In genomic region chr19:6869355-6869754, GRCm38 (mm10) we compare ENCODE assay signal across 7 mouse cellular contexts. TPM values are rescaled to one million over a fixed set of nuclear protein-coding genes. Genes with fewer than 3 reads are reported as not detected.
A peak's percentile ranks its signal among the peaks of the same experiment; 100 is the strongest.
DNase-seq lines count a peak whose midpoint lies in the region; ATAC-seq lines count a peak whose summit lies in the region.

No protein-coding gene starts in this region.

- peak overlapping the region; percentile 60 for H3K9ac ChIP-seq in heart, embryonic 14.5 days (ENCODE audit: low read length)
- H3K9ac ChIP-seq in limb, embryonic 12.5 days (replicated peaks), result 0 out of 2 replicates have a peak overlapping the region, but pooled peaks have one; percentile 23

- peak overlapping the region; percentile 20; a peak in 3 of 4 replicates for H3K4me3 ChIP-seq in heart, embryonic 14.5 days (ENCODE audit: control insufficient read depth in 1 of 2, insufficient read depth in 1 of 2, low read depth in 1 of 2, low read length in 2 of 2)
- no peak overlapping the region; the same call in 1 of the 2 replicates for H3K4me3 ChIP-seq in limb, embryonic 12.5 days (replicated peaks)

- peak overlapping the region; percentile 62 for H3K4me2 ChIP-seq in heart, embryonic 14.5 days (ENCODE audit: low read length)
- H3K4me2 ChIP-seq in limb, embryonic 12.5 days, result peak overlapping the region; percentile 43

- 2% methylated on average over 5 of the region's 5 CpGs for WGBS in heart, embryonic 14.5 days
- WGBS in limb, embryonic 12.5 days, result 3% methylated on average over 5 of the region's 5 CpGs

- peak overlapping the region; percentile 29 to 45; a peak in 1 of 4 replicates for H3K27ac ChIP-seq in heart, embryonic 14.5 days (replicated peaks in 1 of 2; ENCODE audit: control insufficient read depth in 1 of 2, insufficient read depth in 1 of 2, low read depth in 2 of 2, low read length in 2 of 2)
- H3K27ac ChIP-seq in limb, embryonic 12.5 days, result no peak overlapping the region

- no peaks in the 10 kb centered on the region for H3K27me3 ChIP-seq in heart, embryonic 14.5 days (ENCODE audit: control insufficient read depth, insufficient read depth, low read length)
- H3K27me3 ChIP-seq in limb, embryonic 12.5 days, result no peaks in the 10 kb centered on the region

- no peaks in the 10 kb centered on the region for H3K9me3 ChIP-seq in heart, embryonic 14.5 days (ENCODE audit: control insufficient read depth, low read length)
- no peaks in the 10 kb centered on the region for H3K9me3 ChIP-seq in limb, embryonic 12.5 days

- no peak for ATAC-seq in heart, embryonic 14.5 days (ENCODE audit: insufficient number of reproducible peaks, insufficient read depth, low FRiP score, low read depth)
- no peak for ATAC-seq in limb, embryonic 12.5 days (ENCODE audit: insufficient number of reproducible peaks, insufficient read depth, low FRiP score, low TSS enrichment, low read depth)
- peak; percentile 98 for ATAC-seq in monocyte, adult 5-6 weeks (replicated peaks; ENCODE audit: insufficient number of reproducible peaks, low FRiP score, low TSS enrichment, poor library complexity, severe bottlenecking)

- DNase-seq in MEL-GATA-1-ER (ENCODE audit: extremely low read depth, low read depth), result peak; percentile 73
- peak; percentile 68 to 78 for DNase-seq in adrenal gland, postnatal 36 days
- peak; percentile 64 for DNase-seq in thymus, postnatal 4 days
- DNase-seq in layer of hippocampus, adult 9-10 months (ENCODE audit: low spot score), result no peak

- H3K4me1 ChIP-seq in heart, embryonic 14.5 days (ENCODE audit: control insufficient read depth in 2 of 2, insufficient read depth in 2 of 2, low read length in 2 of 2), result no peaks in the 10 kb centered on the region
- H3K4me1 ChIP-seq in limb, embryonic 12.5 days (replicated peaks), result peaks cover 8% of the 10 kb centered on the region; the same call in 1 of the 2 replicates

- no peaks in the 10 kb centered on the region for H3K36me3 ChIP-seq in heart, embryonic 14.5 days (ENCODE audit: control insufficient read depth, insufficient read depth, low read length)
- H3K36me3 ChIP-seq in limb, embryonic 12.5 days, result no peaks in the 10 kb centered on the region

RNA-seq across cellular contexts. Expression of gene Ccdc88b, which starts 11.3 kb away (rescaled TPM):
- total RNA-seq in adrenal gland, postnatal 36 days (2021), result 1 to 10 TPM; 1.7 to 1.8 TPM
- polyA plus RNA-seq in heart, embryonic 14.5 days (2014; fragmentation: Nextera tagmentation; extraction: Ambion mirVana), result 0.22 and 0.65 TPM in 2 replicates
- 0.33 and 0.51 TPM in 2 replicates for polyA plus RNA-seq in limb, embryonic 12.5 days (2016; fragmentation: Nextera tagmentation; extraction: Ambion mirVana)
- total RNA-seq in monocyte, adult 5-6 weeks (2017), result 92.9 to 171 TPM (median 102 TPM) in 3 replicates

RNA-seq across cellular contexts. Expression of gene Rps6ka4, which starts 28.9 kb away (rescaled TPM):
- 10 to 100 TPM; 30.0 to 30.7 TPM for total RNA-seq in adrenal gland, postnatal 36 days (2021)
- 11.1 and 13.9 TPM in 2 replicates for polyA plus RNA-seq in heart, embryonic 14.5 days (2014; fragmentation: Nextera tagmentation; extraction: Ambion mirVana)
- polyA plus RNA-seq in limb, embryonic 12.5 days (2016; fragmentation: Nextera tagmentation; extraction: Ambion mirVana), result 11.3 and 13.4 TPM in 2 replicates
- total RNA-seq in monocyte, adult 5-6 weeks (2017), result 11.8 to 24.6 TPM (median 20.5 TPM) in 3 replicates

RNA-seq across cellular contexts. Expression of gene Trmt112, which starts 40.1 kb away (rescaled TPM):
- total RNA-seq in adrenal gland, postnatal 36 days (2021), result 100 to 1,000 TPM in 1 of 2 experiments, 10 to 100 TPM in 1; 93.1 to 116 TPM
- polyA plus RNA-seq in heart, embryonic 14.5 days (2014; fragmentation: Nextera tagmentation; extraction: Ambion mirVana), result 81.9 and 95.0 TPM in 2 replicates
- 165 and 167 TPM in 2 replicates for polyA plus RNA-seq in limb, embryonic 12.5 days (2016; fragmentation: Nextera tagmentation; extraction: Ambion mirVana)
- 84.5 to 135 TPM (median 85.6 TPM) in 3 replicates for total RNA-seq in monocyte, adult 5-6 weeks (2017)

RNA-seq across cellular contexts. Expression of gene Prdx5, which starts 40.6 kb away (rescaled TPM):
- 100 to 1,000 TPM; 254 to 293 TPM for total RNA-seq in adrenal gland, postnatal 36 days (2021)
- 192 and 210 TPM in 2 replicates for polyA plus RNA-seq in heart, embryonic 14.5 days (2014; fragmentation: Nextera tagmentation; extraction: Ambion mirVana)
- 158 and 164 TPM in 2 replicates for polyA plus RNA-seq in limb, embryonic 12.5 days (2016; fragmentation: Nextera tagmentation; extraction: Ambion mirVana)
- 520 to 936 TPM (median 803 TPM) in 3 replicates for total RNA-seq in monocyte, adult 5-6 weeks (2017)

RNA-seq across cellular contexts. Expression of gene Esrra, which starts 52.3 kb away (rescaled TPM):
- total RNA-seq in adrenal gland, postnatal 36 days (2021), result 10 to 100 TPM; 33.6 to 50.9 TPM
- polyA plus RNA-seq in heart, embryonic 14.5 days (2014; fragmentation: Nextera tagmentation; extraction: Ambion mirVana), result 14.4 and 18.0 TPM in 2 replicates
- 6.4 and 8.5 TPM in 2 replicates for polyA plus RNA-seq in limb, embryonic 12.5 days (2016; fragmentation: Nextera tagmentation; extraction: Ambion mirVana)
- total RNA-seq in monocyte, adult 5-6 weeks (2017), result 39.1 to 50.2 TPM (median 46.8 TPM) in 3 replicates

Comparison
In these comparisons a context has a peak if more than half of its experiments do, and no peak if none do; other contexts are left out.
1. RNA of gene Ccdc88b, which starts 11.3 kb away (total RNA-seq): 92.9 to 171 TPM in monocyte, adult 5-6 weeks; 1.7 to 1.8 TPM in adrenal gland, postnatal 36 days; every median in the first group is over 10 times any median in the second.